ENCODE assay signal across 10 mouse cellular contexts in the genomic region with DNA sequence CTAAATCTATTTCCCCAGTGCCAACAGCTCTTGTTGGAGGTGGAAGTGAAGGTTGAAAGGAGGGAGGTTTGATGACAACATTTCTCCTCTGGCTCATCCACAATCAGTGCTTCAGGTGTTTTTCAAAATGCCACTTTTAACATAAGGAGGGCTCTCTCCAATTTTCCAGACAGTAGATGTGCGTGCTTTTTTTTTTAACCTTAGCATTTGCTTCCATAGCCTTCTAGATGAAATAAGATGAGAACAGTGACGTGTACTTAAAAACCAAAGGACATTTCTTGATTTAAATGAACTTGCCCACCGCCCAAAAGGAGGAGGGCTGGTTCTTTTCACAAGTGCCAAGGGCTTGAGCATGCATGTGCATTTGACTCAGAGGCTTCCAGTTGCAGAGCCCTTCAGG. TPM values are rescaled to one million over a fixed set of nuclear protein-coding genes. Genes with fewer than 3 reads are reported as not detected.
DNase-seq lines count a peak whose midpoint lies in the region; ATAC-seq and TF ChIP-seq lines count a peak whose summit lies in the region.
"Had no signal": no experiment of that assay in that cellular context is flagged by ENCODE, and none has a peak within 500 bp of the region (broad histone marks: within the 10 kb centered on the region; RNA-seq: fewer than 3 reads in every experiment).

No protein-coding gene starts in this region.

- no peaks in the 10 kb centered on the region for H3K79me2 ChIP-seq in heart, adult 2 months (replicated peaks; ENCODE audit: control insufficient read depth, insufficient read depth, low read length)

- peaks cover 31% of the 10 kb centered on the region for H3K27me3 ChIP-seq in heart, embryonic 12.5 days (replicated peaks)
- H3K27me3 ChIP-seq in heart, adult 2 months (ENCODE audit: control insufficient read depth, insufficient read depth, low read length), result peaks cover 6% of the 10 kb centered on the region
- peaks cover 27% of the 10 kb centered on the region for H3K27me3 ChIP-seq in hindbrain, embryonic 11.5 days (ENCODE audit: control insufficient read depth, insufficient read depth, low read length)
- H3K27me3 ChIP-seq in midbrain, embryonic 14.5 days (ENCODE audit: control insufficient read depth, insufficient read depth, low read length), result peaks cover 47% of the 10 kb centered on the region
- H3K27me3 ChIP-seq in thymus, adult 2 months (ENCODE audit: control insufficient read depth, insufficient read depth, low read length), result peaks cover 2% of the 10 kb centered on the region; the same call in 1 of the 2 replicates

- no peak for TF ChIP-seq POLR2A in heart, adult 2 months (IDR thresholded peaks at IDR 0.05; ENCODE audit: insufficient read depth, low read depth, low read length)
- TF ChIP-seq POLR2A in cortical plate, adult 2 months (IDR thresholded peaks at IDR 0.05; ENCODE audit: extremely low read depth, insufficient read depth, low read length), result no peak
- TF ChIP-seq POLR2A in thymus, adult 2 months (IDR thresholded peaks at IDR 0.05; ENCODE audit: control insufficient read depth, extremely low read depth, insufficient read depth, low read length, poor library complexity), result no peak

- DNase-seq in heart, adult 2 months, result no peak
- peak; percentile 7 for DNase-seq in hindbrain, embryonic 11.5 days (ENCODE audit: low spot score)
- DNase-seq in midbrain, embryonic 14.5 days, result no peak
- DNase-seq in adrenal gland, adult 8-10 months, result no peak
- DNase-seq in right cerebral cortex, adult 2 months (ENCODE audit: low spot score in 2 of 2), result no peak
- no peak for DNase-seq in thymus, adult 2 months

- no peak for ATAC-seq in heart, embryonic 12.5 days (ENCODE audit: insufficient number of reproducible peaks, low FRiP score)
- no peak for ATAC-seq in hindbrain, embryonic 11.5 days (ENCODE audit: low FRiP score)
- ATAC-seq in midbrain, embryonic 14.5 days (ENCODE audit: low FRiP score, low TSS enrichment), result no peak

- no peak overlapping the region for H3K9ac ChIP-seq in heart, embryonic 12.5 days
- H3K9ac ChIP-seq in heart, adult 2 months (ENCODE audit: low read depth, low read length), result no peak overlapping the region
- no peak overlapping the region for H3K9ac ChIP-seq in hindbrain, embryonic 11.5 days (ENCODE audit: low read depth, low read length)
- no peak overlapping the region for H3K9ac ChIP-seq in midbrain, embryonic 14.5 days (replicated peaks; ENCODE audit: low read length)
- H3K9ac ChIP-seq: liver, embryonic 15.5 days had no signal

- 44% methylated on average over 3 of the region's 3 CpGs for WGBS in heart, embryonic 12.5 days
- 84% methylated on average over 3 of the region's 3 CpGs for WGBS in heart, adult 2 months
- 31% methylated on average over 3 of the region's 3 CpGs for WGBS in hindbrain, embryonic 11.5 days
- 33% methylated on average over 3 of the region's 3 CpGs for WGBS in midbrain, embryonic 14.5 days
- 69% methylated on average over 3 of the region's 3 CpGs for WGBS in thymus, adult 2 months

- TF ChIP-seq EP300 in heart, adult 2 months (IDR thresholded peaks at IDR 0.05; ENCODE audit: insufficient read depth, low read depth, low read length), result no peak

- H3K36me3 ChIP-seq in heart, embryonic 12.5 days, result no peaks in the 10 kb centered on the region
- no peaks in the 10 kb centered on the region for H3K36me3 ChIP-seq in heart, adult 2 months (ENCODE audit: control insufficient read depth, insufficient read depth, low read length)
- no peaks in the 10 kb centered on the region for H3K36me3 ChIP-seq in hindbrain, embryonic 11.5 days (ENCODE audit: control insufficient read depth, insufficient read depth, low read length)
- no peaks in the 10 kb centered on the region for H3K36me3 ChIP-seq in midbrain, embryonic 14.5 days (ENCODE audit: control insufficient read depth, insufficient read depth, low read length)
- no peaks in the 10 kb centered on the region for H3K36me3 ChIP-seq in thymus, adult 2 months (ENCODE audit: control insufficient read depth, insufficient read depth, low read length)
- H3K36me3 ChIP-seq: liver, embryonic 15.5 days had no signal

- intact Hi-C loops in heart, adult 2 months (cut with DNase I), result no loop called here

- H3K4me2 ChIP-seq in heart, embryonic 12.5 days, result peak overlapping the region; percentile 100; the same call in 1 of the 2 replicates
- H3K4me2 ChIP-seq in hindbrain, embryonic 11.5 days (replicated peaks; ENCODE audit: low read depth, low read length), result peak overlapping the region; percentile 97; the same call in 1 of the 2 replicates
- peak overlapping the region; percentile 100 for H3K4me2 ChIP-seq in midbrain, embryonic 14.5 days (ENCODE audit: low read length)

- H3K27ac ChIP-seq in heart, embryonic 12.5 days (ENCODE audit: poor library complexity, severe bottlenecking), result no peak overlapping the region
- no peak overlapping the region for H3K27ac ChIP-seq in heart, adult 2 months
- H3K27ac ChIP-seq in cortical plate, adult 2 months (ENCODE audit: insufficient read depth, low read length), result no peak overlapping the region
- no peak overlapping the region for H3K27ac ChIP-seq in hindbrain, embryonic 11.5 days (ENCODE audit: low read depth, low read length)
- H3K27ac ChIP-seq in midbrain, embryonic 14.5 days (replicated peaks; ENCODE audit: low read depth, low read length), result no peak overlapping the region
- no peak overlapping the region for H3K27ac ChIP-seq in thymus, adult 2 months (ENCODE audit: control insufficient read depth, insufficient read depth, low read length)
- H3K27ac ChIP-seq: liver, embryonic 15.5 days had no signal

- no peak for TF ChIP-seq CTCF in heart, adult 2 months (IDR thresholded peaks at IDR 0.05)
- TF ChIP-seq CTCF in cortical plate, adult 2 months (IDR thresholded peaks at IDR 0.05; ENCODE audit: extremely low read depth, insufficient read depth, low read length), result no peak
- TF ChIP-seq CTCF in thymus, adult 2 months (IDR thresholded peaks at IDR 0.05; ENCODE audit: borderline replicate concordance, control insufficient read depth, extremely low read depth, insufficient read depth, low read length, poor library complexity), result no peak

- no peaks in the 10 kb centered on the region for H3K9me3 ChIP-seq in heart, embryonic 12.5 days (replicated peaks)
- H3K9me3 ChIP-seq in hindbrain, embryonic 11.5 days (ENCODE audit: control insufficient read depth, low read length), result no peaks in the 10 kb centered on the region
- H3K9me3 ChIP-seq in midbrain, embryonic 14.5 days (ENCODE audit: control insufficient read depth, low read length), result no peaks in the 10 kb centered on the region
- H3K9me3 ChIP-seq: liver, embryonic 15.5 days had no signal

- H3K4me1 ChIP-seq in heart, embryonic 12.5 days (replicated peaks), result peaks cover 24% of the 10 kb centered on the region
- H3K4me1 ChIP-seq in heart, adult 2 months (ENCODE audit: control insufficient read depth, insufficient read depth, low read length), result no peaks in the 10 kb centered on the region
- H3K4me1 ChIP-seq in cortical plate, adult 2 months (ENCODE audit: control insufficient read depth, insufficient read depth, low read length), result no peaks in the 10 kb centered on the region
- H3K4me1 ChIP-seq in hindbrain, embryonic 11.5 days (replicated peaks; ENCODE audit: control insufficient read depth, insufficient read depth, low read length), result 0 out of 2 replicates have a peak, but pooled peaks cover 7% of the 10 kb centered on the region
- H3K4me1 ChIP-seq in midbrain, embryonic 14.5 days (ENCODE audit: control insufficient read depth, insufficient read depth, low read length), result peaks cover 15% of the 10 kb centered on the region; the same call in 1 of the 2 replicates
- peaks cover 18% of the 10 kb centered on the region for H3K4me1 ChIP-seq in thymus, adult 2 months (replicated peaks; ENCODE audit: control insufficient read depth, insufficient read depth, low read length)

- no peak overlapping the region for H3K4me3 ChIP-seq in heart, embryonic 12.5 days
- no peak overlapping the region for H3K4me3 ChIP-seq in heart, adult 2 months
- H3K4me3 ChIP-seq in cortical plate, adult 2 months (ENCODE audit: insufficient read depth, low read length), result peak overlapping the region; percentile 98; the same call in 1 of the 2 replicates
- no peak overlapping the region for H3K4me3 ChIP-seq in hindbrain, embryonic 11.5 days (ENCODE audit: low read depth, low read length)
- H3K4me3 ChIP-seq in midbrain, embryonic 14.5 days (replicated peaks; ENCODE audit: low read depth, low read length), result no peak overlapping the region; the same call in 1 of the 2 replicates
- no peak overlapping the region for H3K4me3 ChIP-seq in thymus, adult 2 months (ENCODE audit: control insufficient read depth, insufficient read depth, low read length)

RNA-seq across cellular contexts. Expression of a gene that starts 0.4 kb away (rescaled TPM):
- polyA plus RNA-seq in heart, embryonic 12.5 days (2016; fragmentation: Nextera tagmentation; extraction: Ambion mirVana), result 1.5 and 1.6 TPM in 2 replicates
- total RNA-seq in heart, adult 2 months (2021), result not detected
- polyA plus RNA-seq in heart, adult 2 months (2012; rRNA removed), result not detected in 2 replicates
- polyA plus RNA-seq in cortical plate, adult 2 months (2012; rRNA removed), result 38.3 and 47.1 TPM in 2 replicates
- 7.9 and 8.3 TPM in 2 replicates for polyA plus RNA-seq in hindbrain, embryonic 11.5 days (2014; fragmentation: Nextera tagmentation; extraction: Ambion mirVana)
- polyA plus RNA-seq in midbrain, embryonic 14.5 days (2014; fragmentation: Nextera tagmentation; extraction: Ambion mirVana), result 3.3 and 3.4 TPM in 2 replicates
- total RNA-seq in adrenal gland, adult 8-10 months (2022), result under 1 TPM in 2 of 4 experiments, not detected in 2; 0.10 to 0.18 TPM
- 1.1 TPM in 2 replicates for polyA plus RNA-seq in thymus, adult 2 months (2012; rRNA removed)
- total RNA-seq: adrenal gland, postnatal 36 days had no signal
